Mouse (Mus musculus): Measurements from ENCODE around the gene Vamp8. TPM values are rescaled to one million over a fixed set of nuclear protein-coding genes. Genes with fewer than 3 reads are reported as not detected.

Gene Vamp8
- polyA plus RNA-seq, 1 experiment from 2014 or later: 450 TPM

DNA sequence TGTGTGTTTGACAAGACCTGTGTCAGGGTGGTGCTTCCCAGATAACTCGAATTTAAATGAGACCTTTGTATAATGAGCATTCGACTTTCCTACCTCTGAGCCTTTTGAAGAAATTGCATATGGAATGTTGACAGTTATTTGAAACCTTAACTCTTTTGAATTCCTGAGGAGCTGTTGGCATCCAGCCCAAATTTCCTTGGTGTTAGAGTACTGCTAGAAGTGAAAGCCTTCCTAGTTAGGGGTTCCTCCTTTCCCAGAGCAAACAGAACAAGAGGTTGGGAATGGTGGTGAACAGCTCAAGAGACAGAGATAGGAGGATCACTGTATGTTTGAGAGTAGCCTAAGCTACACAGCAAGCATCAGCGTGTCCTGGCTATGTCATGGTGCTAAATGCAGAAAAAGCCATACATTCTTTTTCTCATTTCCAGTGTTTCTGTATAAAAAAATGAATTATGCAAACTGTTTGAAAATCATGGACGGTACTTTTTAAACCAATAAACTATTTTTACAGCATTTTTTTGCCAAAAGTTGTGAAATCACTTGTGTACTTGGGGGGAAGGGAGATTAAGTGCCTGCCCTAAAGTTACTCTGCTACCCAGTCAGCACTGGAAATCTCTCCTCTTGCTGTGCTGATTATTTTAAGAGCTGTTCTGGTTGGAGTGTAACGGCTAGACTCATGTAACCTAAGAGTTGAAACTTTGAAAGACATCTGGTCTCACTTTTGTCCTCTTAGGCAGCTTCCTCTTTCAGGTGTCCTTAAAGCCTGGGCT, 37.7 kb downstream of the Vamp8 start:
- Histone ChIP-seq H3K4me1 (replicated peaks; ENCODE audit: control insufficient read depth, insufficient read depth, low read length) (peaks cover 3% of the 10 kb centered on the region; the same call in 1 of the 2 replicates), H3K36me3 (ENCODE audit: control insufficient read depth, insufficient read depth) (peaks cover 22% of the 10 kb centered on the region), H3K4me3 (ENCODE audit: low read depth, low read length) (no peak overlapping the region), H3K27ac (ENCODE audit: low read depth, low read length) (no peak overlapping the region), H3K27me3 (replicated peaks; ENCODE audit: control insufficient read depth, insufficient read depth, low read length) (no peaks in the 10 kb centered on the region), H3K9me3 (ENCODE audit: control insufficient read depth) (no peaks in the 10 kb centered on the region), H3K4me2 (replicated peaks; ENCODE audit: low read depth) (no peak overlapping the region), H3K9ac (ENCODE audit: low read depth, low read length) (no peak overlapping the region)
- no peak for ATAC-seq
- WGBS: 62% methylated on average over 5 of the region's 5 CpGs
- TF ChIP-seq CTCF (IDR thresholded peaks at IDR 0.05; ENCODE audit: low read depth): no peak

DNA sequence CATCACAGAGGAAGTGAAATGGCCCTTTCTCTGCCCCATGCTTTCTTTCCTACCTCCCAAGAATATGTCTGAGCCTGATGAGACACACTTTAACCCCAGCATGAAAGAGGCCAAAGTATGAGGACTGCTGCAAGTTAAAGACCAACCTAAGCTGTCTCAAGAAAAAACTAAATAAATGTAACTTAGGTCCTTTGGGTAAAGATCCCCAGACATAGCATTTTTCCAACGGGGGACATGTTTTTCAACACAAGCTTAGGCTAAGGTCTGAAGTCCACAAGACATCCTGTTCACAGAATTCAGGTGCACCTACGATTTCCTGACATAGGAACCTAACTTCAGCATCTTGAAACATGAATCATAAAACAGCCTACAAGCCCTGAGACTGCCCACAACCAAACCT, 40.3 kb downstream of the Vamp8 start:
- peaks cover 22% of the 10 kb centered on the region for H3K36me3 ChIP-seq (ENCODE audit: control insufficient read depth, insufficient read depth)
- H3K27ac ChIP-seq (ENCODE audit: low read depth, low read length): peak overlapping the region; percentile 28; the same call in 1 of the 2 replicates
- H3K4me1 ChIP-seq (replicated peaks; ENCODE audit: control insufficient read depth, insufficient read depth, low read length): peaks cover 3% of the 10 kb centered on the region; the same call in 1 of the 2 replicates
- no peak overlapping the region for H3K4me3 ChIP-seq (ENCODE audit: low read depth, low read length)
- 82% methylated on average over 2 of the region's 2 CpGs for WGBS
- no peak overlapping the region for H3K9ac ChIP-seq (ENCODE audit: low read depth, low read length)
- no peak for ATAC-seq
- no peaks in the 10 kb centered on the region for H3K9me3 ChIP-seq (ENCODE audit: control insufficient read depth)
- no peak overlapping the region for H3K4me2 ChIP-seq (replicated peaks; ENCODE audit: low read depth)
- no peak for TF ChIP-seq CTCF (IDR thresholded peaks at IDR 0.05; ENCODE audit: low read depth)
- H3K27me3 ChIP-seq (replicated peaks; ENCODE audit: control insufficient read depth, insufficient read depth, low read length): no peaks in the 10 kb centered on the region

DNA sequence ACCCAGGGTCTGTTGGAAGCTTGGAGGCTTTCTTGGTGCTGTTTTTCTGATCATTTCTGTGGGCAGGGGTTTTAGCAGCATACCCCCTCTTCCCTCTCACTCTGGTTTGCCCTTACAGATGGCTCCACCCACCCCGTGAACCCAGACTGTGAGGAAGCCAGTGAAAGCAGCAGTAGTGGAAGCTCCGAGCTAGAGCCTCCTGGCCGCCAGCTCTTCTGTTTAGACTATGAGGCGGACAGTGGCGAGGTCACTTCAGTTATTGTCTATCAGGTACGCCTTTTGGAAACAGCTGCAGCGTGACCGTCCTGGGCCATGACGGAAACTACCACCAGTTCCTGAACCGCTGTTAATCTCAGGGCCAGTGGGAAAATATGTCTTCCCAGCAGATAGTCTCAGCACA, 42.1 kb downstream of the Vamp8 start:
- H3K27me3 ChIP-seq (replicated peaks; ENCODE audit: control insufficient read depth, insufficient read depth, low read length): no peaks in the 10 kb centered on the region
- peak overlapping the region; percentile 94 for H3K4me2 ChIP-seq (replicated peaks; ENCODE audit: low read depth)
- no peaks in the 10 kb centered on the region; the same call in 1 of the 2 replicates for H3K4me1 ChIP-seq (replicated peaks; ENCODE audit: control insufficient read depth, insufficient read depth, low read length)
- 68% methylated on average over 10 of the region's 10 CpGs for WGBS
- ATAC-seq: no peak
- no peak for TF ChIP-seq CTCF (IDR thresholded peaks at IDR 0.05; ENCODE audit: low read depth)
- no peak overlapping the region for H3K27ac ChIP-seq (ENCODE audit: low read depth, low read length)
- H3K9me3 ChIP-seq (ENCODE audit: control insufficient read depth): no peaks in the 10 kb centered on the region
- H3K9ac ChIP-seq (ENCODE audit: low read depth, low read length): no peak overlapping the region
- H3K36me3 ChIP-seq (ENCODE audit: control insufficient read depth, insufficient read depth): peaks cover 22% of the 10 kb centered on the region
- H3K4me3 ChIP-seq (ENCODE audit: low read depth, low read length): no peak overlapping the region

DNA sequence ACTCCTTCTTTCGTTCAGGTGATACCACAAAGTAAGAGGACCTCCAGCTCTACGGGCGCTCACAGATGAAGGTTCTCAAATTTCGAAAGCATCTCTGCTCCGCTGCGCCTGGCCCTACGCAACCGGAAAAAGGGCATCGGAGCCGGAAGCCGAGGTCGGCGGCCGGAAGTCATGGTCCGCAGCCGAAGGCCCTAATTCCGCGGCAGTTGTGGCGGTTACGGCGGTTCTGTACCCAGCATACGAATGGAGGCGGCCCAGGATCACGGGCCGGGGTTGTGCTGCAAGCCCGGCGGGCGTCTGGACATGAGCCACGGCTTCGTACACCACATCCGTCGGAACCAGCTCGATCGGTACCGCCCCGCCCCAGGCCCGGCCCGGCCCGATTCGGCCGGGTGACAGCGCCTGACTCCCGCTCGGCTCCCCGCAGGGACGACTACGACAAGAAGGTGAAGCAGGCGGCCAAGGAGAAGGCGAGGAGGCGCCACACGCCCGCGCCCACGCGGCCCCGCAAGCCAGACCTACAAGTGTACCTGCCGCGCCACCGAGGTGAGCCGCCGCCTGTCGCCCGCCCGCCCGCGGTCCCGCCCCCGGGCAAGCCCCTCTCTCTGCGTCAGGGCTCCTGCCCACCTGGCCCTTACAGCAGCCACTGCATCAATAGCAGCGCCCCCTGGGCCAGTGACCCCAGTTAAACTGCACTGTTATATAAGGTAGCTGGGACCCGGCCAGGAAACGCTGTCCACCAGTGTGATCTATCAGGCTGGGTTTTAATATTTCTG, 43.1 kb downstream of the Vamp8 start, which contains the start of gene 0610030E20Rik:
0610030E20Rik (plus strand) TSS at position 152 of the 776 bp plus-strand sequence.
- peaks cover 22% of the 10 kb centered on the region for H3K36me3 ChIP-seq (ENCODE audit: control insufficient read depth, insufficient read depth)
- H3K4me1 ChIP-seq (replicated peaks; ENCODE audit: control insufficient read depth, insufficient read depth, low read length): no peaks in the 10 kb centered on the region; the same call in 1 of the 2 replicates
- no peaks in the 10 kb centered on the region for H3K9me3 ChIP-seq (ENCODE audit: control insufficient read depth)
- H3K4me3 ChIP-seq (ENCODE audit: low read depth, low read length): peak within 1 kb of the TSS; percentile 70
- WGBS: under 1% methylated on average over 65 of the region's 72 CpGs
- TF ChIP-seq CTCF (IDR thresholded peaks at IDR 0.05; ENCODE audit: low read depth): peak; percentile 44
- peak within 1 kb of the TSS; percentile 47 for H3K27ac ChIP-seq (ENCODE audit: low read depth, low read length)
- peak; percentile 55 for ATAC-seq
- H3K4me2 ChIP-seq (replicated peaks; ENCODE audit: low read depth): peak within 1 kb of the TSS; percentile 94
- peak within 1 kb of the TSS; percentile 74 for H3K9ac ChIP-seq (ENCODE audit: low read depth, low read length)
- H3K27me3 ChIP-seq (replicated peaks; ENCODE audit: control insufficient read depth, insufficient read depth, low read length): no peaks in the 10 kb centered on the region

DNA sequence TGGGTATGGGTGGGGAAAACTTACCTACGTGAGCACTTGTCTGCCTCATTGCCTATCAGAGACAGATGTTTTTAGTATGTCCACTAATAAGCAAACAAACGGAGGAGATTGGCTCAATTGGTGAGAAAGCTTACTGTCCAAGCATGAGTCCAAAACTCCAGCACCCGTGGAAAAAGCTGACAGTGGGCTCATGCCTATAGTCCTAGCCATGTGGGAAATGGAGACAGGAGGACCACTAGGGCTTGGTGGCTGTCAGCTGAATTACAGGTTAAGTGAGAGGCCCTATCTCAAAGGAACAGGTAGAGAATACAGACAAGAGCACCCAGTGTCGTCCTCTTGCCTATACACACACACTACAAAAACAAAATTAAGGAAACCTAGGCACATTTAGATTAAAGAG, 44.2 kb downstream of the Vamp8 start:
- Histone ChIP-seq H3K4me1 (replicated peaks; ENCODE audit: control insufficient read depth, insufficient read depth, low read length) (no peaks in the 10 kb centered on the region; the same call in 1 of the 2 replicates), H3K9ac (ENCODE audit: low read depth, low read length) (no peak overlapping the region), H3K27ac (ENCODE audit: low read depth, low read length) (no peak overlapping the region), H3K27me3 (replicated peaks; ENCODE audit: control insufficient read depth, insufficient read depth, low read length) (no peaks in the 10 kb centered on the region), H3K4me2 (replicated peaks; ENCODE audit: low read depth) (no peak overlapping the region), H3K9me3 (ENCODE audit: control insufficient read depth) (no peaks in the 10 kb centered on the region), H3K36me3 (ENCODE audit: control insufficient read depth, insufficient read depth) (peaks cover 22% of the 10 kb centered on the region), H3K4me3 (ENCODE audit: low read depth, low read length) (no peak overlapping the region)
- 87% methylated on average over 4 of the region's 4 CpGs for WGBS
- ATAC-seq: no peak
- no peak for TF ChIP-seq CTCF (IDR thresholded peaks at IDR 0.05; ENCODE audit: low read depth)

DNA sequence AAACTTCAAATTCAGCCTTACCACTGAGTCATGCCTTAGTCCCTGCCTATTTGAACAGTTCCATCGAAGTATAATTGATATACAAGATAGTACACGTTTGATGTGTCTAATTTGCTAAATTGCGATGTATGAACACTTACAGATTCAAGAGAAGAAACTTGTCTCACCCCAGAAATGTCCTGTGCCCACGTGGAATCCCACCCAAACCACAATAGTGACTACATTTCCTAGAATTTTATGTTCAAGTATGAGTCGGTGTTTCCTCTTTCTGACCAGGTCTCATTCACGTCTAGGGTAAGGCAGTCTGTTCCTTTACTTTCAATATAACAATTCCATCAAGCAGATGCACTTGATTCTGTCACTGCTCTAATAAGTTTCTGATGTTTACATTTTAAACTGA, 44.9 kb downstream of the Vamp8 start:
- 51% methylated on average over 6 of the region's 6 CpGs for WGBS
- Histone ChIP-seq H3K9ac (ENCODE audit: low read depth, low read length) (peak overlapping the region; percentile 90; the same call in 1 of the 2 replicates), H3K9me3 (ENCODE audit: control insufficient read depth) (no peaks in the 10 kb centered on the region), H3K27me3 (replicated peaks; ENCODE audit: control insufficient read depth, insufficient read depth, low read length) (no peaks in the 10 kb centered on the region), H3K4me2 (replicated peaks; ENCODE audit: low read depth) (peak overlapping the region; percentile 87), H3K36me3 (ENCODE audit: control insufficient read depth, insufficient read depth) (peaks cover 19% of the 10 kb centered on the region), H3K4me3 (ENCODE audit: low read depth, low read length) (peak overlapping the region; percentile 85), H3K27ac (ENCODE audit: low read depth, low read length) (no peak overlapping the region), H3K4me1 (replicated peaks; ENCODE audit: control insufficient read depth, insufficient read depth, low read length) (no peaks in the 10 kb centered on the region; the same call in 1 of the 2 replicates)
- no peak for TF ChIP-seq CTCF (IDR thresholded peaks at IDR 0.05; ENCODE audit: low read depth)
- no peak for ATAC-seq
